Mouse (Mus musculus): ENCODE measurements around the gene Efna2.
"Not testable (repeated sequence)": the region's sequence is repeated elsewhere in the genome, so short reads cannot be mapped to it uniquely, and the experiment has no call there.

Efna2 gene

GRCm38 (mm10) chr10:80162716-80163299 lies 16.5 kb upstream of the Efna2 start:
- H3K4me1 ChIP-seq (replicated peaks; ENCODE audit: low read depth, low read length) = peaks cover 88% of the 10 kb centered on the region

GRCm38 (mm10) chr10:80163721-80164120 lies 15.6 kb upstream of the Efna2 start:
- Histone ChIP-seq H3K36me3 (ENCODE audit: insufficient read depth, low read length) (peaks cover 3% of the 10 kb centered on the region; the same call in 1 of the 2 replicates), H3K4me1 (replicated peaks; ENCODE audit: low read depth, low read length) (peaks cover 82% of the 10 kb centered on the region), H3K27me3 (ENCODE audit: insufficient read depth, low read length) (no peaks in the 10 kb centered on the region), H3K9me3 (ENCODE audit: low read length) (no peaks in the 10 kb centered on the region), H3K4me3 (replicated peaks; ENCODE audit: low read length) (peak overlapping the region; percentile 74)
- TF ChIP-seq POU5F1 (IDR thresholded peaks at IDR 0.05; ENCODE audit: borderline replicate concordance, low read length) (no peak), NANOG (IDR thresholded peaks at IDR 0.05; ENCODE audit: borderline replicate concordance, low read length) (no peak), CTCF (conservative IDR thresholded peaks at IDR 0.05; ENCODE audit: low read length) (no peak)

More at GRCm38 (mm10) chr10:80162716-80163299, 16.5 kb upstream of the Efna2 start:
- Histone ChIP-seq H3K36me3 (ENCODE audit: insufficient read depth, low read length) (no peaks in the 10 kb centered on the region; the same call in 1 of the 2 replicates), H3K9me3 (ENCODE audit: low read length) (no peaks in the 10 kb centered on the region), H3K4me3 (replicated peaks; ENCODE audit: low read length) (no peak overlapping the region; the same call in 1 of the 2 replicates), H3K27me3 (ENCODE audit: insufficient read depth, low read length) (no peaks in the 10 kb centered on the region)
- no peak for TF ChIP-seq NANOG (IDR thresholded peaks at IDR 0.05; ENCODE audit: borderline replicate concordance, low read length)
- no peak for TF ChIP-seq CTCF (conservative IDR thresholded peaks at IDR 0.05; ENCODE audit: low read length)

- TF ChIP-seq CTCF (conservative IDR thresholded peaks at IDR 0.05; ENCODE audit: low read length) (no peak), POU5F1 (IDR thresholded peaks at IDR 0.05; ENCODE audit: borderline replicate concordance, low read length) (no peak), NANOG (IDR thresholded peaks at IDR 0.05; ENCODE audit: borderline replicate concordance, low read length) (no peak)
- H3K4me3 ChIP-seq (replicated peaks; ENCODE audit: low read length) = peak overlapping the region; percentile 74
- H3K36me3 ChIP-seq (ENCODE audit: insufficient read depth, low read length) = peaks cover 8% of the 10 kb centered on the region
- no peaks in the 10 kb centered on the region for H3K9me3 ChIP-seq (ENCODE audit: low read length)
- H3K4me1 ChIP-seq (replicated peaks; ENCODE audit: low read depth, low read length) = peaks cover 82% of the 10 kb centered on the region
- no peaks in the 10 kb centered on the region for H3K27me3 ChIP-seq (ENCODE audit: insufficient read depth, low read length)
Observed at GRCm38 (mm10) chr10:80164161-80164997, 14.9 kb upstream of the Efna2 start.

DNA sequence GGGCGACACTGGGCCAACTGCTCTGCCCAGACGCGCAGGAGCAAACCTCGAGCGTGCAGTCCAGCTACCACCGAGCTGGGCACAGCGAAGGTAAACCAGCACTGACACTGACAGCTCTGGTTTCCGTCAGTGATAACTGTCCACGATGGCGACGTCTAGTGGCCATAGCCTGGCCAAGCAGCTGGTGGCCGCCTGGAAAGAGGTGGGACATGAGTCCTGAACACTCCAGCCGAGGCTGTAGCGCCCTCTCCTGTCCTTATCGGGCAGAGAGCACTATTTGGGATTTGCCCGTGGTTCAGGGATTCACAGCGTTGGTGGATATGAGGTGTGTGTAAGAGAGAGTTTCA lies 14.3 kb upstream of the Efna2 start:
- Histone ChIP-seq H3K9me3 (ENCODE audit: low read length) (no peaks in the 10 kb centered on the region), H3K36me3 (ENCODE audit: insufficient read depth, low read length) (peaks cover 14% of the 10 kb centered on the region), H3K4me1 (replicated peaks; ENCODE audit: low read depth, low read length) (peaks cover 85% of the 10 kb centered on the region), H3K4me3 (replicated peaks; ENCODE audit: low read length) (peak overlapping the region; percentile 74), H3K27me3 (ENCODE audit: insufficient read depth, low read length) (no peaks in the 10 kb centered on the region)
- TF ChIP-seq NANOG (IDR thresholded peaks at IDR 0.05; ENCODE audit: borderline replicate concordance, low read length) (no peak), POU5F1 (IDR thresholded peaks at IDR 0.05; ENCODE audit: borderline replicate concordance, low read length) (no peak), CTCF (conservative IDR thresholded peaks at IDR 0.05; ENCODE audit: low read length) (peak; percentile 96)

DNA sequence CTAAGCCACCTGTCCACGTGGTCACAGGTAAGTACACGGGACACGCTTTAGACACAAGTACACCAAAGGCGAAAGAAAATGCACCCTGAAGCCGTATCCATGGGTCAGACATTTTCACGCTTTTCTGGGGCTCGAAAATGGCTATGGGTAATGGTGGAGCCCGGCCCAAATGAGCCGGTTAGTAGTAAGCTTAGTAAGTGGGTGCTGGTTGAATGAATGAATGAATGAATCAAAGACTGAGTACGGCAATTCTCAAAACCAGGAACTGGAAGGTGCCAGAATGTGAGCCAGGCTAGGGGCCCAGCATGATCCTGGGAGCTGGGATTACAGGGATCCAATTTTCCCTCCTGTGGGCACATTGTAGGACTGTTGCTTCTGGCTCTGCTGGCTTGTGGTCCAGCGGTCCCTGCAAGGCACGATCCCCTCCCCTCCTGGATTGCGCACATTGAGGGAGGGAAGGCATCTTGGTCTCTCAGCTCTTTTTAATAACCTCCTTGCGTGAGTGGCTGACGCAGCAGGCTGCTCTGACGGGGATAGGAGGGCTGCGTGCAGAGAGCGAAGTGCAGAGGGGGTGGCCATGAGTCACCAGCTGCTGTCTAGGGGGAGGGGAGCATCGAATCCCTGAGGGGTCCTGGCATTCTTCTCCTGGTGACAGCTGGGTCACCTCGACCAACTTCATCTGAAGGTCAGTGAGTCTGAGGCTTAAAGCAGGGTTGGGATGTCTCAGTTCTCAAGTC lies 13.7 kb upstream of the Efna2 start, which contains the start of gene Cirbp:
Gene Cirbp, plus strand, starts transcription at position 594 of the 737 bp plus-strand sequence.
- peak within 1 kb of the TSS; percentile 74 for H3K4me3 ChIP-seq (replicated peaks; ENCODE audit: low read length)
- H3K36me3 ChIP-seq (ENCODE audit: insufficient read depth, low read length) = peaks cover 20% of the 10 kb centered on the region
- H3K4me1 ChIP-seq (replicated peaks; ENCODE audit: low read depth, low read length) = peaks cover 87% of the 10 kb centered on the region
- TF ChIP-seq POU5F1 (IDR thresholded peaks at IDR 0.05; ENCODE audit: borderline replicate concordance, low read length) = no peak
- no peak for TF ChIP-seq CTCF (conservative IDR thresholded peaks at IDR 0.05; ENCODE audit: low read length)
- TF ChIP-seq NANOG (IDR thresholded peaks at IDR 0.05; ENCODE audit: borderline replicate concordance, low read length) = no peak
- H3K9me3 ChIP-seq (ENCODE audit: low read length) = no peaks in the 10 kb centered on the region
- no peaks in the 10 kb centered on the region for H3K27me3 ChIP-seq (ENCODE audit: insufficient read depth, low read length)

DNA sequence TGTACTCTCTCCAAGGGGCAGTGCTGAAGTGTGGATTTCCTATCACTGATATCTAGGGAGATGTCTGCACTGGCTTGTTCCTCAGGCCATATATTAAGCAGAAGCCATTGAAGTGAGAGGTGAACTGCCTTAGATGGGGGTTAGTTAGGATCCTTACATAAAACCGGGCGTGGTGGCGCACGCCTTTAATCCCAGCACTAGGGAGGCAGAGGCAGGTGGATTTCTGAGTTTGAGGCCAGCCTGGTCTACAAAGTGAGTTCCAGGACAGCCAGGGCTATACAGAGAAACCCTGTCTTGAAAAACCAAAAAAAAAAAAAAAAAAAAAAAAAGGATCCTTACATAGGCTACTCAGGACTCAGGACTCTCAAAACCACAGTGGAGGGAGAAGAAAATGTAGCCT lies 13.1 kb upstream of the Efna2 start:
- peaks cover 87% of the 10 kb centered on the region for H3K4me1 ChIP-seq (replicated peaks; ENCODE audit: low read depth, low read length)
- not testable (repeated sequence) for H3K9me3 ChIP-seq (ENCODE audit: low read length); H3K27me3 ChIP-seq (ENCODE audit: insufficient read depth, low read length)
- peaks cover 26% of the 10 kb centered on the region for H3K36me3 ChIP-seq (ENCODE audit: insufficient read depth, low read length)
- H3K4me3 ChIP-seq (replicated peaks; ENCODE audit: low read length) = peak overlapping the region; percentile 74

- TF ChIP-seq POU5F1 (IDR thresholded peaks at IDR 0.05; ENCODE audit: borderline replicate concordance, low read length) (no peak), NANOG (IDR thresholded peaks at IDR 0.05; ENCODE audit: borderline replicate concordance, low read length) (no peak), CTCF (conservative IDR thresholded peaks at IDR 0.05; ENCODE audit: low read length) (no peak)
- no peaks in the 10 kb centered on the region for H3K9me3 ChIP-seq (ENCODE audit: low read length)
- peaks cover 87% of the 10 kb centered on the region for H3K4me1 ChIP-seq (replicated peaks; ENCODE audit: low read depth, low read length)
- H3K27me3 ChIP-seq (ENCODE audit: insufficient read depth, low read length) = no peaks in the 10 kb centered on the region
- peaks cover 39% of the 10 kb centered on the region for H3K36me3 ChIP-seq (ENCODE audit: insufficient read depth, low read length)
- peak overlapping the region; percentile 95 for H3K4me3 ChIP-seq (replicated peaks; ENCODE audit: low read length)
Observed at GRCm38 (mm10) chr10:80167460-80168037, 11.7 kb upstream of the Efna2 start.

DNA sequence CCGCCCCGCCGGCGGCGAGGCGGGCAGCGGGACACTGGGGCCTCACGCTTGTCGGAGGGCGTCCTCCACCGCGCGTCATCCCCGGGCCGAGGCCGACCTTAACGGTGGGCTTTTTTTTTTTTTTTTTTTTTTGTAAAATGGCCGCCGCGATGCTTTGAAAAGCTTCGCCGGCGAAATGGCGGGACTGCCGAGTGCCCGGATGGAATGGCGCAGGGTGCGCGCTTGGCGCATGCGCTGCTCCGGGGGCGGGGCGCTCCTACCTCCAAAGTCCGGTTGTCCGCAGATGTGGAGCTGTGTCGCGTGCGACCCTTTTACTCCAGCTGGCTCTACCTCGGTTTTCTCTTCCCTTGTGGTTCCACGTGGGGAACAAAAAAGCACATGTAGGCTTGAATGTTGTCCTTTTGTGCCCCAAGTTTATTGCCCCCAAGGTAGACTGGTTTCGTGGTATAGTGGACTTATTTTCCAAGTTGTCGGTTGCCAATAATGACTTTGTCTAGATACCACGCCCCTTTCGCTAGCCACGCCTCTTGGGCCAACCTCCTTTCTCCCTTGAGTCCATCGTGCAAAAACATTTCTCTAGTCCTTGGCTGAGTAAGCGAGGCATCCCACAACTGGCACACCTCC lies 11.1 kb upstream of the Efna2 start:
- Histone ChIP-seq H3K27me3 (ENCODE audit: insufficient read depth, low read length) (no peaks in the 10 kb centered on the region), H3K36me3 (ENCODE audit: insufficient read depth, low read length) (peaks cover 39% of the 10 kb centered on the region), H3K4me1 (replicated peaks; ENCODE audit: low read depth, low read length) (peaks cover 81% of the 10 kb centered on the region), H3K4me3 (replicated peaks; ENCODE audit: low read length) (peak overlapping the region; percentile 95), H3K9me3 (ENCODE audit: low read length) (no peaks in the 10 kb centered on the region)
- TF ChIP-seq NANOG (IDR thresholded peaks at IDR 0.05; ENCODE audit: borderline replicate concordance, low read length) (no peak), POU5F1 (IDR thresholded peaks at IDR 0.05; ENCODE audit: borderline replicate concordance, low read length) (no peak), CTCF (conservative IDR thresholded peaks at IDR 0.05; ENCODE audit: low read length) (no peak)
